Mouse (Mus musculus): ENCODE measurements around the gene Gm49337. TPM values are rescaled to one million over a fixed set of nuclear protein-coding genes. Genes with fewer than 3 reads are reported as not detected.
A peak's percentile ranks its signal among the peaks of the same experiment; 100 is the strongest.

The Gm49337 gene
- polyA plus RNA-seq, 1 experiment from 2014 or later, result not detected

DNA sequence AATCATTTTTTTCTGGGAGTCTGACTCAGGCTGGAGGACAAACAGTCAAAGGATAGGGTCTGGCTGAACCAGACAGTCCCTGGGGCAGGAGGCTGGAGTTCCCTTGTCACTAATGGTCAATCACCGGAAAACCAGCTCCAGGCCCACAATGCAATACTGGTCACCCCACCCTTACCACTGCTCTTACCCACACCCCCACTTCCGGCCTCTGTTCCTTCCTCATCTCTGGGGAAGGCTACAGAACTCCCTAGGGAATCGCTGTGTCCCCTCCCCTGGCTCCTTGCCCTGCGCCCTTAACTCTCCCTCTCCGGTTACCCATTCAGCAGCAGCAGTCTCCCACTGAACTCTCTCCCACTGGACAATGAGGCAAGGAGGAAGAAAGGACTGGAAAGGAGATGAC, 4.0 kb downstream of the Gm49337 start:
- Histone ChIP-seq H3K36me3 (no peaks in the 10 kb centered on the region), H3K9ac (peak overlapping the region; percentile 40; the same call in 1 of the 2 replicates), H3K4me1 (replicated peaks) (peaks cover 37% of the 10 kb centered on the region), H3K27ac (peak overlapping the region; percentile 86), H3K9me3 (replicated peaks) (no peaks in the 10 kb centered on the region), H3K4me2 (peak overlapping the region; percentile 60), H3K27me3 (no peaks in the 10 kb centered on the region), H3K4me3 (0 out of 2 replicates have a peak overlapping the region, but pooled peaks have one; percentile 28)
- WGBS, result 31% methylated on average over 5 of the region's 5 CpGs
- ATAC-seq (replicated peaks; ENCODE audit: insufficient number of reproducible peaks, insufficient read depth, low FRiP score, low read depth), result peak; percentile 39; the same call in 1 of the 2 replicates

DNA sequence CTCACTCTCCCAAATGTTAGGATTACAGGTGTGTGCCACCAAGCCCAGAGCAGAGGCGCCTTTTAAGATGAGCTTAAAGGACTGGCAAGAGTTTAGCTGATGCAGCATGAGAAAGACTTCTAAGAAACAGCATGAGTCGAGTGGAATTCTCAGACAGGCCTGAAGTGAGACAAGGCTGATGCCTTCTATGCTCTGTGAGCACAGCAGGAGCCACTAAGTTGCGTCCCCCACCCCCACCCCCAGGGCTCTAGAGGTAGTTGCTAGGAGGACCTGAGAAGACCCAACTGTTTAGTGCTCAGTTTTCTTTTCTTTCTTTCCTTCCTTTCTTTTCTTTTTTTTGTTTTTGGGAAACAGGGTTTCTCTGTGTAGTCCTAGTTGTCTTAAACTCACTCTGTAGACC, 8.9 kb downstream of the Gm49337 start:
- 57% methylated on average over 3 of the region's 3 CpGs for WGBS
- no peak overlapping the region for H3K27ac ChIP-seq
- no peak overlapping the region for H3K9ac ChIP-seq
- no peaks in the 10 kb centered on the region for H3K36me3 ChIP-seq
- H3K4me1 ChIP-seq (replicated peaks), result peaks cover 14% of the 10 kb centered on the region
- H3K4me2 ChIP-seq, result no peak overlapping the region
- H3K27me3 ChIP-seq, result no peaks in the 10 kb centered on the region
- H3K9me3 ChIP-seq (replicated peaks), result no peaks in the 10 kb centered on the region
- ATAC-seq (replicated peaks; ENCODE audit: insufficient number of reproducible peaks, insufficient read depth, low FRiP score, low read depth), result no peak
- no peak overlapping the region for H3K4me3 ChIP-seq

DNA sequence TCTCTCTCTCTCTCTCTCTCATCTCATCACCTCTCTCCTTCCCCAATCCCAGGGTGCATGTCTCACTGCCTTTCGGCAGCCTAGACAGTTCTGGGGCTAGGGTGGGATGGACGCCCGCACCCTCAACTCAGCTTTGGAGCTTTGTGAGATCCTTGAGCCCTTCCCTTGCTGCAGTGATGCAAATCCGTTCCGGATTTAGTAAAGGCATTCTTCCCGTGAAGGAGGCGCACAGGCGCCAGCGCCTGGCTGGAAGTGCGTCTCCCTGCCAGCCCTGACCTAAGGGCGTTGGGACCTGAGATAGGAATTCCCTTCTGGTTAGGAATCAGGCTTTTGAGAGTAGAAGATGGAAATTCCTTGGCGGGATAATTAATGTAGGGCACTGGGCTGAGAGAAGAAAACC, 9.6 kb downstream of the Gm49337 start:
- 0 out of 2 replicates have a peak, but pooled peaks have one; percentile 7 for ATAC-seq (replicated peaks; ENCODE audit: insufficient number of reproducible peaks, insufficient read depth, low FRiP score, low read depth)
- no peaks in the 10 kb centered on the region for H3K36me3 ChIP-seq
- H3K9me3 ChIP-seq (replicated peaks), result no peaks in the 10 kb centered on the region
- peak overlapping the region; percentile 32 for H3K4me3 ChIP-seq
- 6% methylated on average over 12 of the region's 12 CpGs for WGBS
- H3K4me1 ChIP-seq (replicated peaks), result peaks cover 10% of the 10 kb centered on the region
- peak overlapping the region; percentile 17 for H3K27ac ChIP-seq
- H3K9ac ChIP-seq, result peak overlapping the region; percentile 40
- peak overlapping the region; percentile 59 for H3K4me2 ChIP-seq
- H3K27me3 ChIP-seq, result no peaks in the 10 kb centered on the region

DNA sequence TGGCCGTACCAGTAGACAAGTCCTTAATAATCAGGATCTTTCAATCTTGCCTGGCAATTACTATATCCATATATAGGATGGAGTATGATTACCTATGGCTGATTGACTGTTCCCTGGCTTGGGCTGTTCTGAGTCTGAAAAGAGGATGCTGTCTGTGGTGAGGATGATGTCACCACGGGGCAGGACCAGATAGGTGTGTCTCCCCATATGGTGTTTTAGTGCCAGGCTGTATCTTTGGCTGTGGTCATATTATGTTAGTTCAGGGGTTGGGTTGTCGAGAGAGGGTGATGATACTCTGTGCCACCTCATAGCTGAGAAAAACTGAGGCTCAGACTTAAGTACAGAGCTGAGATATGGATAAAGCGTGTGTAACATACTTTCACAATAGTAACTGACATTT, 11.9 kb downstream of the Gm49337 start:
- H3K9ac ChIP-seq, result no peak overlapping the region
- no peak overlapping the region for H3K4me2 ChIP-seq
- no peaks in the 10 kb centered on the region for H3K27me3 ChIP-seq
- no peaks in the 10 kb centered on the region for H3K36me3 ChIP-seq
- no peak overlapping the region for H3K4me3 ChIP-seq
- WGBS, result 76% methylated on average over 4 of the region's 4 CpGs
- H3K27ac ChIP-seq, result no peak overlapping the region
- H3K4me1 ChIP-seq (replicated peaks), result peaks cover 10% of the 10 kb centered on the region
- no peaks in the 10 kb centered on the region for H3K9me3 ChIP-seq (replicated peaks)
- ATAC-seq (replicated peaks; ENCODE audit: insufficient number of reproducible peaks, insufficient read depth, low FRiP score, low read depth), result no peak

DNA sequence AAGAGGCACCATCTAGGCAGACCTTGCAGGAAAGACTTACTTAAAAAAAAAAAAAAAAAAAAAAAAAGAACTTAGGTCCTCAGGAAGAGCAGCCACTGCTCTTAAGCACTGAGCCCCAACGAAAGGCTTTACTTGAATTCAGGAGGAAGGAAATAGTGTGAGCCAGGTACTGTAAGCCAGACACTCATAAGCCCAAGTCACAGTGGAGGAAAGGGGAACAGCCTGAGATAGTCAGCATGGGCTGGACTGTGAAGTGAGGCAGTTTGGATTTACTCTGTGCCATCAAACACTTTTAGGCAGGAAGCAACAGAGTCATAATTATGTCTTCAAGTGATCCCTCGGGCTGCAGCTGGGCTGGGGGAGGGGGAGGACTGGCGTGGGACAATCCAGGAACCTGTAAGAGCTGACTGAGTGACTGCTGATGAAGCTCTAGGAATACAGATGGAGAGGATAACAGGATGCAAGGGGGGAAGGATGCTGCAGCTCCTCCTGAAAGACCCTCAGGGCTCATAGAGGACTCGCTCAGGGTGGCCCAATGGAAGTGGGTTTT, 19.2 kb downstream of the Gm49337 start:
- Histone ChIP-seq H3K4me2 (no peak overlapping the region), H3K27me3 (no peaks in the 10 kb centered on the region), H3K9ac (no peak overlapping the region), H3K27ac (no peak overlapping the region), H3K4me3 (no peak overlapping the region), H3K36me3 (no peaks in the 10 kb centered on the region), H3K9me3 (replicated peaks) (no peaks in the 10 kb centered on the region), H3K4me1 (replicated peaks) (peaks cover 7% of the 10 kb centered on the region; the same call in 1 of the 2 replicates)
- WGBS, result 50% methylated on average over 4 of the region's 4 CpGs
- ATAC-seq (replicated peaks; ENCODE audit: insufficient number of reproducible peaks, insufficient read depth, low FRiP score, low read depth), result no peak

DNA sequence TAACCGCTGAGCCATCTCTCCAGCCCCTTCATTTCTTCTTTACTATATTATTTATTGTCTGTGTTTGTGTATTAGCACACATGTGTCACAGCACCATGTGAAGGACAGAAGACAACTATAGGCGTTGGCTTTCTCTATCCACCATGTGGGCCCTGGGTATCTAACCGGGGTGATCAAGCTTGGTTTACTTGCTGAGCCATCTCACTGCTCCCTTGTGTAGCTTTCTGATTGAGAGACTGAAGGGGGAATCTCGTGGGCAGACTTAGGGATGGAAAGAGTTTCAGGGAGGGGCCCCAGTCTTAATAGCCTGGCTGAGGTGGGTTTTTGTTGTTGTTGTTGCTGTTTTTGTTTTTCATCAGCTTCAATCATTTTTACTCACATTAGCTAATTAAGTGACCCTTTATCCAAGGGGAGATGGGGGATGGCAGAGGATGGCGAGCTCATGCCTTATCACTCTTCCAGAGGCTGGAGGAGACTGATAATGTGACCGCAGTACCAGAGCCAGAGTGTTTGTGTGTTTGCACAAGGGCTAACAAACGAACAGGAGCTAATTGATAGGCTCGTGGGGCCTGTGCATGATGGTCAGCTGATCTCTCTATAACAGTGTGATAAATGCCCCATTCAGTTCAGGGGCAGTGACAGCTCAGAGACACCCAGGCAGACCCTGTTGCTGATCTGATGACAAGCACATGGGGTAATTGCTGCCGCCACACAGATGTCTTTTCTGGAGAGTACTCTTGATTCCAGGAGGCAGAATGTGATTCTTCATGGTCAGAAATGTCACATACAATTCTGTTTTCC, 20.6 kb downstream of the Gm49337 start:
- ATAC-seq (replicated peaks; ENCODE audit: insufficient number of reproducible peaks, insufficient read depth, low FRiP score, low read depth), result no peak
- WGBS, result 40% methylated on average over 9 of the region's 9 CpGs

DNA sequence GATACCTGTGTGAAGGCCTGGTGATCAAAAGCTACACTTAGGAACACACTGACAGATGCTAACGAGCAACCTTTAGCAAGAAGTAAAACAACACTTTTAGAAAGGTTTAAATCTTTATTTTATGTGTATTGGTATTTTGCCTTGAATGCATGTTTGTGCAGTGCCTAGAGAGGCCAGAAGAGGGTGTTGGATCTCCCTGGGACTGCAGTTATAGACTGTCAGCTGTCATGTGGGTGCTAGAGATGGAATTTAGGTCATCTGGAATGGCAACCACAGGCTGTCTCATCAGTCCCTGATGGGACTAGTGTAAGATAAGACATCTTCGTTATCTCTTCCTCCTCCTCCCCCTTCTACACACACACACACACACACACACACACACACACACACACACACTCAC, 25.2 kb downstream of the Gm49337 start:
- H3K4me2 ChIP-seq, result no peak overlapping the region
- WGBS, result 66% methylated on average over 2 of the region's 2 CpGs
- peaks cover 4% of the 10 kb centered on the region; the same call in 1 of the 2 replicates for H3K4me1 ChIP-seq (replicated peaks)
- no peaks in the 10 kb centered on the region for H3K36me3 ChIP-seq
- no peak overlapping the region for H3K9ac ChIP-seq
- ATAC-seq (replicated peaks; ENCODE audit: insufficient number of reproducible peaks, insufficient read depth, low FRiP score, low read depth), result no peak
- no peak overlapping the region for H3K27ac ChIP-seq
- H3K4me3 ChIP-seq, result no peak overlapping the region
- no peaks in the 10 kb centered on the region for H3K27me3 ChIP-seq
- H3K9me3 ChIP-seq (replicated peaks), result no peaks in the 10 kb centered on the region

More for the DNA sequence above, 20.6 kb downstream of the Gm49337 start:
- no peak overlapping the region for H3K9ac ChIP-seq
- no peak overlapping the region for H3K4me3 ChIP-seq
- no peak overlapping the region for H3K4me2 ChIP-seq
- H3K9me3 ChIP-seq (replicated peaks), result no peaks in the 10 kb centered on the region
- H3K27me3 ChIP-seq, result no peaks in the 10 kb centered on the region
- H3K36me3 ChIP-seq, result no peaks in the 10 kb centered on the region
- no peak overlapping the region for H3K27ac ChIP-seq
- H3K4me1 ChIP-seq (replicated peaks), result peaks cover 7% of the 10 kb centered on the region; the same call in 1 of the 2 replicates

DNA sequence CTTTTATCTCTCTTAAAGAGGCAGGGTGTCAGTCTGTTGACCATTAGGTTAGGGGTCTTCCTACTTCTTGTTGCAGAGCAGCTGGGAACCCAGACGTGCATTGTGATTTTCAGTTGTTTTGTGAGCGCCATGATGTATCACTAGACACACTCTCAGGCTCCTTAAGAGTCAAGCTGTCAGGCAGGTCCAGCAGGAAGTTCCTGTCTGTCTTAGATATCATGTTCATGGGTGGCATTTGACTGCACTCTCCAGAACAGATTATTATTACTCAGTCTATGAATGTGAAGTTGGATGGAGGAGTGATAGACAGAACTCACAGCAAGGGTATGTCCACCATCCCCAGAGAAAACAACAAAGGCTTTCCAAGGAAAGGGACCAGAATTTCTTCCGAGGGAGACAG, 31.2 kb downstream of the Gm49337 start:
- WGBS, result 65% methylated on average over 3 of the region's 3 CpGs
- no peaks in the 10 kb centered on the region for H3K4me1 ChIP-seq (replicated peaks)
- no peak overlapping the region for H3K4me2 ChIP-seq
- no peak overlapping the region for H3K9ac ChIP-seq
- no peak for ATAC-seq (replicated peaks; ENCODE audit: insufficient number of reproducible peaks, insufficient read depth, low FRiP score, low read depth)
- H3K27ac ChIP-seq, result no peak overlapping the region
- H3K4me3 ChIP-seq, result no peak overlapping the region
- H3K27me3 ChIP-seq, result no peaks in the 10 kb centered on the region
- H3K36me3 ChIP-seq, result no peaks in the 10 kb centered on the region
- H3K9me3 ChIP-seq (replicated peaks), result no peaks in the 10 kb centered on the region

DNA sequence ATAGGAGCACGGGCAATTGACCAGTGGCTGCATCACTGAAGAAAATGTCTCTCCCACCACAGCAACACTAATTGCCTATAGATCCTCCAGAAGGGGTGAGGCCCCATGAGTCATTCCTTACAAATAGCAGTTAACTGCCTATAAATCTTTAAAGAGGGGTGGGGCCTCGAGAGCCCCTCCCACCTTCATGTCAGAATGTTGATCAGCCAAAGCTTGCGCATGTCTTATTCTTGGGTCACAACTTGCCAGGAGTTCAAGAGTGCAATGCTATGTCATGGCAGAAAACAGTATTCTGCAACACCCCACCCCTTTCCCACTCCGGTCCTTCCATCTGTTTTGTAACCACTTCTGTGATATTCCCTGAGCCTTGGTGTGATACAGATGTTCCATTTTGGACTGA, 33.3 kb downstream of the Gm49337 start:
- Histone ChIP-seq H3K36me3 (no peaks in the 10 kb centered on the region), H3K9me3 (replicated peaks) (no peaks in the 10 kb centered on the region), H3K27ac (no peak overlapping the region), H3K4me3 (no peak overlapping the region), H3K27me3 (no peaks in the 10 kb centered on the region), H3K4me2 (no peak overlapping the region), H3K4me1 (replicated peaks) (no peaks in the 10 kb centered on the region), H3K9ac (no peak overlapping the region)
- ATAC-seq (replicated peaks; ENCODE audit: insufficient number of reproducible peaks, insufficient read depth, low FRiP score, low read depth), result no peak
- WGBS, result 73% methylated on average over 4 of the region's 4 CpGs

DNA sequence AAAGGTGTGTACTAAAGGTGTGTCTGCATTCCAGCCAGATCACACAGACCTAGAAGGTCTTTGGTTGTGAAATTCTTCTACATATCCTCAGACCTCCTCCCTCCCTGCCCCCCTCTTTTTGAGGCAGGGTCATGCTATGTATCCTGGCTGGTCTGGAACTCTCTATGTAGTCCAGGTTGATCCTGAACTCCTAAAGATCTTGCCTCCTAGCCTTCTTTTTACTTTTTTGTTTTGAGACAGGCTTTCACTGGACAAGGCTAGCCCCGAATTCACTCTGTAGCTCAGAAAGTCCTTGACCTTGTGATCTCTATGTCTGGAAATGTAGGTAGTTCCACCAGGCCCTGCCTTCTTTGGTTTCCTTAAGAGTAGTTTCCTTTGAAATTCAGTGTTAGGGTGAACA, 35.7 kb downstream of the Gm49337 start:
- Histone ChIP-seq H3K4me2 (no peak overlapping the region), H3K27me3 (no peaks in the 10 kb centered on the region), H3K4me1 (replicated peaks) (no peaks in the 10 kb centered on the region), H3K9ac (no peak overlapping the region), H3K4me3 (no peak overlapping the region), H3K27ac (no peak overlapping the region), H3K36me3 (no peaks in the 10 kb centered on the region), H3K9me3 (replicated peaks) (no peaks in the 10 kb centered on the region)
- ATAC-seq (replicated peaks; ENCODE audit: insufficient number of reproducible peaks, insufficient read depth, low FRiP score, low read depth), result no peak
- 80% methylated on average over 1 of the region's 1 CpGs for WGBS

DNA sequence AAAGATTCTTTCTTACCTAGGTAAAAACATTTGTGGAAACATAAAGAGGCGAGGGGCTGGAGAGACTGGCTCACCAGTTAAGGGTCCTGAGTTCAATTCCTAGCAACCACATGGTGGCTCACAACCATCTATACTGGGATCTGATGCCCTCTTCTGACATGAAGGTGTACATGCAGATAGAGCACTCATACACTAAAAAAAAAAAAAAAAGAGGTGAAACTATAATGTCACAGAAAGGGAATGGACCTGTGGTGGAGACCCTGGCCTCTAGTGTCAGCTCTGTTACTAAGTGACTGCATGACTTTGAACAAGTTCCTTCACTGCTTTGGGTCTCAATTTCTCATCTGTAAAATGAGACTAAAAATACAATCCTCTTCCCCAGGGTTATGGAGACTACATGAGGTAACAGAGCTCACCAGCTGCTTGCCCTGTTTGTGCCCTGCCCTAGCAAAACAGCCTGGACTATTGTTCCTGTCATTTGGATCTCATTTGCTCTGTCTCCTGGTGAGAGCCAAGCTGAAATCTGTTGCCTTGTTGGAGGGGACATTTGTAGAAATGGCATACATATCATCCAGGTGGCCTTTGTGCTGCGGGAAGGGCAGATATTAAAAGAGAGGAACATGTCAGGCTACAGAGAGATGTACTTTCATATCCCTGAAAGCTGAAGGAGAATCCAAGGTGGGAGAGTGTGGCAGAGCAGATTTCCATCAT, 42.9 kb downstream of the Gm49337 start:
- H3K4me3 ChIP-seq, result no peak overlapping the region
- H3K4me1 ChIP-seq (replicated peaks), result peaks cover 14% of the 10 kb centered on the region
- no peaks in the 10 kb centered on the region for H3K27me3 ChIP-seq
- no peak for ATAC-seq (replicated peaks; ENCODE audit: insufficient number of reproducible peaks, insufficient read depth, low FRiP score, low read depth)
- H3K27ac ChIP-seq, result 0 out of 2 replicates have a peak overlapping the region, but pooled peaks have one; percentile 11
- no peaks in the 10 kb centered on the region for H3K9me3 ChIP-seq (replicated peaks)
- H3K36me3 ChIP-seq, result no peaks in the 10 kb centered on the region
- WGBS, result 79% methylated on average over 2 of the region's 2 CpGs
- H3K9ac ChIP-seq, result no peak overlapping the region
- no peak overlapping the region for H3K4me2 ChIP-seq

All from heart, embryonic 15.5 days (tissue).